Mouse (Mus musculus): ENCODE measurements around the gene Npas2.

The Npas2 gene

DNA sequence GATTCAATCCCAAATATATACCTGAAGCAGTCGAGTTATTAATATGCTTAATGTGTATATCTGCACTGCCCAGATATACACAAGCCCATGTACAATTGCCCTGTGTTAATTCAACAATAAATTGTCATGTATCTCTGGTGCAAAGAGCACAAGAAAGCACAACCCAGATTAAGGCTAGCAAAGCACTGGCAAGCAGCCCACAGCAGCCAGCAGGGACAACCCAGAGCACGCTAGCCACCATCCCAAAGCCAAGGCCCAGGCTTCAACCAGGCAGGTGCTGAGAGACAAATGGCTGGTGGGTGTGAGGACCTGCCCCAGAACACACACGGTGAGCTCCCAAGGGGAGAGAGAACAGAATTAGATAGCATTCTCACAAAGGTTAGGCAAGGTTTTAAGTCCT, 192.9 kb downstream of the Npas2 start:
- in situ Hi-C loops (cut with MboI; ENCODE audit: low pct_unique_long_range_greater_than_20kb in 1 of 2, low sequenced_read_pairs in 2 of 2, unreplicated experiment in 1 of 2), result loop anchor here in 1 of 2 experiments (10.0 kb wide), 1 partner anchor 108 kb away; no protein-coding TSS in a partner anchor

DNA sequence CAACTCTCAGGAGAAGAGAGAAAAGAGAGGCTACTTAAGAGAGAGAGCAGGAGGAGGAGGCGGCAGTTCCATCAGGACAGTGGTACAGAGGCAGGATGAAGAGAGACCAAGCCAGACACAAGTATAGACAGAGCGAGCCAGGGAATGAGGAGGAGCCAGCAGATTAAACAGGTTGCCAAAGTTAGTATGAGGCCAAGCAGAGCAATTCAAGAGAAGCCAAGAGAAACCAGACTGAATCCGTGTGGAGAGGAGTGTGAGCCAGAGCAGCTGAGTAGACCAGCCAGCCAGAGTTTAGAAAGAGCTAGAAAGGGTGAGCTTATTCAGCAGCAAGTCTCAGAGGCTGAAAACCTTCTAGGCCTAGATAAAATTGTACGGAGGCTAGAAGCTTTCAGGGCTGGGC, 194.0 kb downstream of the Npas2 start:
- in situ Hi-C loops (cut with MboI; ENCODE audit: low pct_unique_long_range_greater_than_20kb in 1 of 2, low sequenced_read_pairs in 2 of 2, unreplicated experiment in 1 of 2), result loop anchor here in 1 of 2 experiments (10.0 kb wide), 1 partner anchor 107 kb away; no protein-coding TSS in a partner anchor

- in situ Hi-C loops (cut with MboI; ENCODE audit: low pct_unique_long_range_greater_than_20kb in 1 of 2, low sequenced_read_pairs in 2 of 2, unreplicated experiment in 1 of 2), result loop anchor here in 1 of 2 experiments (10.0 kb wide), 1 partner anchor 107 kb away; no protein-coding TSS in a partner anchor
These were observed 194.6 kb downstream of the Npas2 start for GRCm38 (mm10) chr1:39388163-39388562.

DNA sequence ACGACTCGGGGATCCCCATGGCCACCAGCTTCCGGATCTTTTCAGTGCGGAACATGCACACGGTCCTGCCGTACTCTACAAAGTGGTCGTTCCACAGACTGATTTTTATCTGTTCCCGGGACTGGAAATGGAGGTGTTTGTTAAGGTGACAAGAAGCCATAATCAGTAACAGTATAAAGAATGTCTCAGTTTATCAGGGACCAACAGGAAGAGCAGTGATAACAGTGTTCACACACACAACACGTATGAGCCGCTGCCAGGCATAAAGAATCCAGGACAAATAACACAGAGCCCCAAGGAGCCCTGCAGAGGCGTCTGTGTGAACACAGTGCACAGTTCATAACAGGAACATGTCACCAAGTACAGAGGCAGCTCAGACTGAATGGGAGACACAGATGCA, 195.8 kb downstream of the Npas2 start:
- in situ Hi-C loops (cut with MboI; ENCODE audit: low pct_unique_long_range_greater_than_20kb in 1 of 2, low sequenced_read_pairs in 2 of 2, unreplicated experiment in 1 of 2), result loop anchor here in 1 of 2 experiments (10.0 kb wide), 1 partner anchor 105 kb away; no protein-coding TSS in a partner anchor

GRCm38 (mm10) chr1:39391652-39392051, 198.1 kb downstream of the Npas2 start:
- in situ Hi-C loops (cut with MboI; ENCODE audit: low pct_unique_long_range_greater_than_20kb in 1 of 2, low sequenced_read_pairs in 2 of 2, unreplicated experiment in 1 of 2), result loop anchor here in 1 of 2 experiments (10.0 kb wide), 1 partner anchor 133 kb away; no protein-coding TSS in a partner anchor

DNA sequence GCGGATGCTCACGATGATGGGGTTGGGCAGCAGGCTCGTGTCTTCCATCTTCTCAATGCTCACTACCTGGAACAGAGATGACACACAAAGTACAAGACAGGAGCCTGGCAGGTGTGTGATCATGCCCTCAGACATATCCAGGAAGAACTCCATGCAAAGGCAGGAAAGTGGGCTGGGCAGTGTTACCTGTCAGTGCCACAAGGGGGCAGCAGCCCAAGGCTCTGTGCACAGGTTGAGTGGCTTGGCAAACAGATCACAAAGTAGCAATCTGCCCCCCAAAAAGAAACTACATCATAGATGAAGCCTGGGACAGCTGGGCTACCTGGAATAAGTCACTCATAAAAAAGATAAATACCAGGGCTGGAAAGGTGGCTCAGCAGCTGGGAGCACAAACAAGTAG, 198.7 kb downstream of the Npas2 start:
- in situ Hi-C loops (cut with MboI; ENCODE audit: low pct_unique_long_range_greater_than_20kb in 1 of 2, low sequenced_read_pairs in 2 of 2, unreplicated experiment in 1 of 2), result loop anchor here in 1 of 2 experiments (10.0 kb wide), 1 partner anchor 133 kb away; no protein-coding TSS in a partner anchor

GRCm38 (mm10) chr1:39393217-39393867, 199.8 kb downstream of the Npas2 start:
- in situ Hi-C loops (cut with MboI; ENCODE audit: low pct_unique_long_range_greater_than_20kb in 1 of 2, low sequenced_read_pairs in 2 of 2, unreplicated experiment in 1 of 2), result loop anchor here in 1 of 2 experiments (10.0 kb wide), 1 partner anchor 131 kb away; no protein-coding TSS in a partner anchor

DNA sequence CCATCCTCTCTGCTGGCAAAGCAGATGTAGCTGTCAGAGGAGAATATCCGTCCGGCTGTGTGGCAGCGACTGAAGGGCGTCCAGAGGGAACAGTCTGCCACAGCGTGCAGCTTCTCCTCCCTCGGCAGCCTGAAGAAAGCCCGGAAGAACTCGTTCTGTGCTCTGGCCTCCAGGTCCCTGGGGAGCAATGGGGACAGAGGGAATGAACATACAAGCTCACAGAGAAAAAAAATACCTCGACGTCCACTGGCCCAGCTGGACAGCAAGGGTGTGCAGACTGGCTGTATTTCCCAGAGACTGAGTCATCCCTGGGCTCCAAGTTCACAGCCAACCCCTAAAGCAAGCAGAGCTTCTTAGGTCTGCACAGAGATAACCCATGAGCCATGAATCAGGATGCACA, 200.6 kb downstream of the Npas2 start:
- in situ Hi-C loops (cut with MboI; ENCODE audit: low pct_unique_long_range_greater_than_20kb in 1 of 2, low sequenced_read_pairs in 2 of 2, unreplicated experiment in 1 of 2), result loop anchor here in 1 of 2 experiments (10.0 kb wide), 1 partner anchor 131 kb away; no protein-coding TSS in a partner anchor

- in situ Hi-C loops (cut with MboI; ENCODE audit: low pct_unique_long_range_greater_than_20kb in 1 of 2, low sequenced_read_pairs in 2 of 2, unreplicated experiment in 1 of 2), result loop anchor here in 1 of 2 experiments (10.0 kb wide), 1 partner anchor 130 kb away; no protein-coding TSS in a partner anchor
These were observed 201.1 kb downstream of the Npas2 start for GRCm38 (mm10) chr1:39394650-39395049.

GRCm38 (mm10) chr1:39396347-39396746, 202.8 kb downstream of the Npas2 start:
- in situ Hi-C loops (cut with MboI; ENCODE audit: low pct_unique_long_range_greater_than_20kb in 1 of 2, low sequenced_read_pairs in 2 of 2, unreplicated experiment in 1 of 2), result loop anchor here in 1 of 2 experiments (10.0 kb wide), 1 partner anchor 128 kb away; no protein-coding TSS in a partner anchor

GRCm38 (mm10) chr1:39398284-39398683, 204.8 kb downstream of the Npas2 start:
- in situ Hi-C loops (cut with MboI; ENCODE audit: low pct_unique_long_range_greater_than_20kb in 1 of 2, low sequenced_read_pairs in 2 of 2, unreplicated experiment in 1 of 2), result loop anchor here in 1 of 2 experiments (10.0 kb wide), 1 partner anchor 127 kb away; no protein-coding TSS in a partner anchor

- in situ Hi-C loops (cut with MboI; ENCODE audit: low pct_unique_long_range_greater_than_20kb in 1 of 2, low sequenced_read_pairs in 2 of 2, unreplicated experiment in 1 of 2), result loop anchor here in 1 of 2 experiments (10.0 kb wide), 1 partner anchor 126 kb away; no protein-coding TSS in a partner anchor
These were observed 205.7 kb downstream of the Npas2 start for GRCm38 (mm10) chr1:39399228-39399627.

DNA sequence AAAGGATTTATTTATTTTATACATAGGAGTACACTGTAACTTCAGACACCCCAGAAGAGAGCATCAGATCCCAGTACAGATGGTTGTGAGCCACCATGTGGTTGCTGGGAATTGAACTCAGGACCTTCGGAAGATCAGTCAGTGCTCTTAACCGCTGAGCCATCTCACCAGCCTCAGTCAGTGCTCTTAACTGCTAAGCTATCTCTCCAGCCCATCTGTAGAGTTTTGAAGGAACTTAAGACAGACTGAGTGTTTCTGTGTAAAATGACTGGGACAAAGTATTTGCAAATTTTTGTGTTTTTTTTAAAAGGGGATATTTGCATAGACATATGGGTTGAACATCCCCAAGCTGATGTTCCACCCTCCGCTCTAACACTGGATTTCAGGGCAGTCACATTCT, 206.6 kb downstream of the Npas2 start:
- in situ Hi-C loops (cut with MboI; ENCODE audit: low pct_unique_long_range_greater_than_20kb in 1 of 2, low sequenced_read_pairs in 2 of 2, unreplicated experiment in 1 of 2), result loop anchor here in 1 of 2 experiments (10.0 kb wide), 1 partner anchor 95 kb away; no protein-coding TSS in a partner anchor

DNA sequence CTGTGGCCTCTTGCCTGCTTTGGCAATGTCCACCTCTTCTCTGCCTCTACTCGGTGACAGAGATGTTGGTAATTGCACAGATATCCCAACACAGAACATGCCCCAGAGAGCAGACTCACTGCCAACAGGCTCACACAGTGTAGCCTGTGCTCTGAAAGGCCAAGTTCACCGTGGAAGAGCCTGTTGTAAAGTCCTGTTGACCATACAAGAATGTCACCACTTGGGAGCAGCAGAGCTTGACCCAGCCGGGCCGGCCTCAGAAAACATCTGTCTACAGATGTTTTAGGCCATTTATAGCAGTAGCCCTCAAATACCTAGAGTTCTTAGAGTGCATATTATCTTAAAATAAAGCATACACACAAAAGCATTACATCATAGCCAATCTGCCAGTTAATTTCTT, 213.6 kb downstream of the Npas2 start:
- in situ Hi-C loops (cut with MboI; ENCODE audit: low pct_unique_long_range_greater_than_20kb in 1 of 2, low sequenced_read_pairs in 2 of 2, unreplicated experiment in 1 of 2), result loop anchor here in 1 of 2 experiments (10.0 kb wide), 1 partner anchor 88 kb away; no protein-coding TSS in a partner anchor

DNA sequence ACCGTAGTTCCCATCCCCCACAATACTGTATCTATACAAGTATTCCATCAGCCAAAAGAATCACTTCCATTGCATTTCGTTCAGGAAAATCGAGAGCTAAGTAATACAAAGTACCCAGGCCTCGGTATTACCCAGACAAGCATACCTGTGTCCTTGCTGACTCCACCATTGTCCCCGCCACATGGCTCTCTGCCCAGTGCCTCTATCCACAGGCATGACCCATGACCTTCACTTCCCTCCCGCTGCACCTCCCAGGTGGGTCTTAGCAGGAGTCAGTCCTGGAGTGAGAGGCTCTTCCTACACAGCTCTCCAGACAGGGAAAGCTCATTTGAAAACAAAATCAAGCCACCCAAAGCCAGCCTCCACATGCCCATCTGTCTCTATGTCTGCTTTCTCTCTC, 214.6 kb downstream of the Npas2 start:
- in situ Hi-C loops (cut with MboI; ENCODE audit: low pct_unique_long_range_greater_than_20kb in 1 of 2, low sequenced_read_pairs in 2 of 2, unreplicated experiment in 1 of 2), result loop anchor here in 1 of 2 experiments (10.0 kb wide), 1 partner anchor 87 kb away; no protein-coding TSS in a partner anchor

- in situ Hi-C loops (cut with MboI; ENCODE audit: low pct_unique_long_range_greater_than_20kb in 1 of 2, low sequenced_read_pairs in 2 of 2, unreplicated experiment in 1 of 2), result loop anchor here in 1 of 2 experiments (10.0 kb wide), 1 partner anchor 86 kb away; no protein-coding TSS in a partner anchor
These were observed 215.1 kb downstream of the Npas2 start for GRCm38 (mm10) chr1:39408668-39409067.

DNA sequence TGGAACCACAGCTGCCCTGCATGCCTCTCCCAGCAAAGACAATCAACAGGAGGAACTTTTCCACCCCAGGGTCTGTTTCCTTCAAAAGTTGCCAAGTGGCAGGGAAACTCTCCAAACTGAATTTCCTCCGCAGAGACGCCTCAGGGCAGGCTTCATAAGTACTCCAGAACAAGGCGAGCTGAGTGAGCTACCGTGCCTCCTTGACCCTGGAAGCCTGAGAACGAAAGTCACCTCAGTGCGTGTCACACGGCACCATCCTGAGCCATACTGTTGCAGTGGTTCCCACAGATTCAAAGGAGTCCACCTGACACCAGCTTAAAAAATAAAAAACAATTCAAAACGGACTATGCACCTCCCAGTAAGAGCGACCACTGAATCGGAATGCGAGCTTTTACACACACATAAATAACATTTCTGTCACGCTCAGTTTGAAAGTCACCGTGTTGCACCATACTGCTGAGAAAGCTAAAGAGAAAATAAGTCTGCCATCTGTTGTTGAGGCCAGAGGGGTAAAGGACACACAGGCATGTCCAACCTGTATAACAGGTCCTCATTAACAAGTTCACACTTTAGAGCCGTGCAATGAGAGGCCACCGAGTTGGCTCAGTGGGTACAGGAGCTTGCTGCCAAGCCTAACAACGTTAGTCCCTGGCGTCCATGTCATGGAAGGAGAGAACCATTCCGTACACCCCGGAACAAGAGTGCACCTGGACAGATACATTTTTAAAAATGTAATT, 216.7 kb downstream of the Npas2 start:
- in situ Hi-C loops (cut with MboI; ENCODE audit: low pct_unique_long_range_greater_than_20kb in 1 of 2, low sequenced_read_pairs in 2 of 2, unreplicated experiment in 1 of 2), result no loop called here

All from mouse embryonic stem cell (cell line).